Mouse (Mus musculus): ENCODE measurements around the gene Gm884. TPM values are rescaled to one million over a fixed set of nuclear protein-coding genes. Genes with fewer than 3 reads are reported as not detected.

The Gm884 gene
- polyA plus RNA-seq (2012; fragmentation: generic; extraction: Trizol) = not detected
- long read RNA-seq, experiment 1 = 0 reads
- long read RNA-seq, experiment 2 = 0 reads

DNA sequence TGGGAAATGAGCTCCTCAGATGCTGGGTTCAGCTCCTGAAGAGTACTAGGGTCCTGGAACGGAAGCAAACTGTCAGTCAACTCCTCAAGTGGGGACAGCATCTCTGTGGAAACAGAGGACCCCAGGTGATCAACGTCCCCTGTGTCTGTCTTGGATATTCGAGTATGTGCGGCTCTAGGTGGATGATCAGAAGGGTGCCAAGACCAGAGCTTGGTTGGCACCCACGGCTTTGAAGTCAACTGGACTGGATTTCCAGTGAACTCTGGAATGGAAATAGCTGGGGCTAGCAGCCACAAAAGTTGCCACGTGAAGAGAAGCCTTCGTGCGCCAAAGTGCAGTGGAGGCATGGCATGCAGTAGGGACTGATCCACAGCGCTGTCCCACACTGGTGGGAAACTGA, at the start of gene Gm884:
Gene Gm884 (minus strand): TSS at position 101 of the 400 bp plus-strand sequence.
- H3ac ChIP-seq (ENCODE audit: control insufficient read depth, insufficient read length, low read depth) = no peak within 1 kb of the TSS
- no peaks in the 10 kb centered on the region for H3K79me3 ChIP-seq (ENCODE audit: low read depth)
- no peak within 1 kb of the TSS for H3K4me3 ChIP-seq (ENCODE audit: insufficient read depth, poor library complexity, severe bottlenecking)
- H3K36me3 ChIP-seq (ENCODE audit: control insufficient read depth, insufficient read depth) = no peaks in the 10 kb centered on the region
- H3K79me2 ChIP-seq (ENCODE audit: control insufficient read depth, insufficient read depth) = no peaks in the 10 kb centered on the region
- TF ChIP-seq FOSL1 (IDR thresholded peaks at IDR 0.05; ENCODE audit: insufficient read depth, low read length, poor library complexity, severe bottlenecking) = no peak
- no peak for TF ChIP-seq CEBPB (IDR thresholded peaks at IDR 0.05; ENCODE audit: low read depth)
- no peak for TF ChIP-seq CTCF (IDR thresholded peaks at IDR 0.05; ENCODE audit: control insufficient read depth, insufficient read depth, insufficient read length)
- no peak for TF ChIP-seq MYOG (IDR thresholded peaks at IDR 0.05; ENCODE audit: control insufficient read depth, extremely low read depth, insufficient read length)
- no peak for TF ChIP-seq MAX (IDR thresholded peaks at IDR 0.05)
- no peak for TF ChIP-seq MYOD1 (IDR thresholded peaks at IDR 0.05; ENCODE audit: control insufficient read depth, insufficient read length, low read depth)
- TF ChIP-seq USF1 (IDR thresholded peaks at IDR 0.05; ENCODE audit: low read depth) = no peak
- H3K27me3 ChIP-seq (ENCODE audit: control insufficient read depth, insufficient read depth, insufficient read length) = peaks cover 7% of the 10 kb centered on the region

DNA sequence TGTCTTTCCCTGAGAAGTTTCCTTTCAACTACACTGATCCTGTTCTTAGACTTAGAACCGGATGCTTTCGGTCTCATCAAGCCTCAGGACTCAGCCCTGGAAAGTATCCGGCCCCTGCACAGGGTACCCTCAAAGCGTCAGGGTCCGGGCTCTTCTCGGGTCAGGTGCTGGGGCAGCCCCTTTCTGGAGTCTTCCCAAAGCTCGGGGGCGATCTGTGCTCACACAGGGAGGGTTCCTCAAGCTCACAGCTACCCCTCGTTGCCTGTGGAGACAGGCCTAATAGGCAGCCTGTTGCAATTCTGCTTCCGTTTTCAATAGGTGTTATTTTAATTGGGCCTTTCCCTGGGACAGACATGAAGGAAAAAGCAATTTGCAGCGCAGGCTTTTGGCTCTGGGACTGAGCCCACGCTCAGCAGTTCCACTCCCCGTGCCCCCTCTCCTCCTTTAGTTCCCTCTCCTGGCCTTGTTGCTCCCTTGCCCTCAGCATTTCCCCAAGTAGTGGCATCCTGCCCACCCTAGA, 46.0 kb upstream of the Gm884 start:
- Histone ChIP-seq H3K79me3 (ENCODE audit: low read depth) (no peaks in the 10 kb centered on the region), H3K36me3 (ENCODE audit: control insufficient read depth, insufficient read depth) (no peaks in the 10 kb centered on the region), H3K79me2 (ENCODE audit: control insufficient read depth, insufficient read depth) (no peaks in the 10 kb centered on the region), H3K4me3 (ENCODE audit: insufficient read depth, poor library complexity, severe bottlenecking) (no peak overlapping the region), H3ac (ENCODE audit: control insufficient read depth, insufficient read length, low read depth) (no peak overlapping the region), H3K27me3 (ENCODE audit: control insufficient read depth, insufficient read depth, insufficient read length) (peaks cover 37% of the 10 kb centered on the region)
- TF ChIP-seq CEBPB (IDR thresholded peaks at IDR 0.05; ENCODE audit: low read depth) = no peak
- no peak for TF ChIP-seq USF1 (IDR thresholded peaks at IDR 0.05; ENCODE audit: low read depth)
- TF ChIP-seq MYOG (IDR thresholded peaks at IDR 0.05; ENCODE audit: control insufficient read depth, extremely low read depth, insufficient read length) = no peak
- no peak for TF ChIP-seq MAX (IDR thresholded peaks at IDR 0.05)

DNA sequence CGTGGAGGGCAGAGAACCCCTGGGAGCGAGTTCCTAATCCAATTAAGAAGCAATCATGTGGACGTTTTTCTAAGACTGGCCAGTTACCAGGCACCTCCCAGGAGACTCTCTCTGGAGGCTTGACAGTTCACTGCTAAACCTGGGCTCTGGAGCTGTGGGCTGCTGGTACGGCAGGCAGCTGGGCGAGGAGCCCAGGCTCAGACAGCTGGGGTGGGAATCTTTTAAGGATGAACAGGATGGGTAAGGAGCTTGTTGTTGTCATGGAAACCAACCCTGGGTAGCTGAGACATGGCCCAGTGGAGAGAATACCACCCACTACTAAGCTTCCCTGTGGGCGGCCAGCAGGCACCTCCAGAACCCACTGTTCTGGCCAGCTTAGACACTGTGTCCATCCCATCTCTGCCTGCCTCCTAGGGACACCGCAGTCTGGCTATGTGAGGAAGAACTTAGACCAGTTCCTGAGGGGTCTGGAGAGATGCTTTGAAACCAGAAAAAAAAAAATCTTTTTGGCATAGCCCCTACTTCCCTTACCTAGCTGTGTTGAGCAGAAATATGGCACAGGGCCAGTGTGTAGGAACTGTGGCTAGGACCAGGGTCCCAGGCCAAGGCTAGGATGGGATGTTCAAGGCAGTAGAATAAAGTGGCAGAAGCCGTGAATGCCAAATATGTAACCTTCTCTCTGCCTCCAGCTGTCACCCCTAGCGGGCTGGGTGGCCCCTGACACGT, 45.4 kb upstream of the Gm884 start:
- no peak for TF ChIP-seq MYOD1 (IDR thresholded peaks at IDR 0.05; ENCODE audit: control insufficient read depth, insufficient read length, low read depth)
- TF ChIP-seq USF1 (IDR thresholded peaks at IDR 0.05; ENCODE audit: low read depth) = no peak
- TF ChIP-seq CEBPB (IDR thresholded peaks at IDR 0.05; ENCODE audit: low read depth) = no peak
- no peak for TF ChIP-seq CTCF (IDR thresholded peaks at IDR 0.05; ENCODE audit: control insufficient read depth, insufficient read depth, insufficient read length)
- Histone ChIP-seq H3ac (ENCODE audit: control insufficient read depth, insufficient read length, low read depth) (no peak overlapping the region), H3K36me3 (ENCODE audit: control insufficient read depth, insufficient read depth) (no peaks in the 10 kb centered on the region), H3K27me3 (ENCODE audit: control insufficient read depth, insufficient read depth, insufficient read length) (peaks cover 42% of the 10 kb centered on the region), H3K4me3 (ENCODE audit: insufficient read depth, poor library complexity, severe bottlenecking) (no peak overlapping the region), H3K79me3 (ENCODE audit: low read depth) (no peaks in the 10 kb centered on the region), H3K79me2 (ENCODE audit: control insufficient read depth, insufficient read depth) (no peaks in the 10 kb centered on the region)

DNA sequence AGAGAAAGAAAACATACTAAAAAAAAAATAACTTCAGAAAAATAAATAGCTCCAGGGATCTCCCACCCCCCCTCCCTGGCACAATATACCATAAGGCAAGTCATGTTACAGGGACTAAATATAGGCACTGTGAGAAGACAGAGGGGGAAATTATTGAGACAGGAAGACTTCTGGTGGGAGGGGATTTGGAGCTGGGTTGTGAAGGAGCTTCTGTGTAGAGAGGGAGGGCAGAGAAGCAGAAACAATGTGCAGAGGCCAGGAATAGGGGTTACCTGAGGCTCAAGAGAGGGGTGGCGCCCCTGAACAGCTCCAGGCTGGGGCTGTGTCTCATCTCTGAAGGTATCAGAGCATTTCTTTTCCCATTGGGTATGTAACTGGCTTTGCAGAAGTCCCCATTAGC, 44.8 kb upstream of the Gm884 start:
- Histone ChIP-seq H3K4me3 (ENCODE audit: insufficient read depth, poor library complexity, severe bottlenecking) (no peak overlapping the region), H3K79me3 (ENCODE audit: low read depth) (no peaks in the 10 kb centered on the region), H3ac (ENCODE audit: control insufficient read depth, insufficient read length, low read depth) (no peak overlapping the region), H3K36me3 (ENCODE audit: control insufficient read depth, insufficient read depth) (no peaks in the 10 kb centered on the region), H3K79me2 (ENCODE audit: control insufficient read depth, insufficient read depth) (no peaks in the 10 kb centered on the region), H3K27me3 (ENCODE audit: control insufficient read depth, insufficient read depth, insufficient read length) (peaks cover 42% of the 10 kb centered on the region)
- TF ChIP-seq MYOD1 (IDR thresholded peaks at IDR 0.05; ENCODE audit: control insufficient read depth, insufficient read length, low read depth) (no peak), USF1 (IDR thresholded peaks at IDR 0.05; ENCODE audit: low read depth) (no peak), MAX (IDR thresholded peaks at IDR 0.05) (no peak), CTCF (IDR thresholded peaks at IDR 0.05; ENCODE audit: control insufficient read depth, insufficient read depth, insufficient read length) (no peak), FOSL1 (IDR thresholded peaks at IDR 0.05; ENCODE audit: insufficient read depth, low read length, poor library complexity, severe bottlenecking) (no peak)

DNA sequence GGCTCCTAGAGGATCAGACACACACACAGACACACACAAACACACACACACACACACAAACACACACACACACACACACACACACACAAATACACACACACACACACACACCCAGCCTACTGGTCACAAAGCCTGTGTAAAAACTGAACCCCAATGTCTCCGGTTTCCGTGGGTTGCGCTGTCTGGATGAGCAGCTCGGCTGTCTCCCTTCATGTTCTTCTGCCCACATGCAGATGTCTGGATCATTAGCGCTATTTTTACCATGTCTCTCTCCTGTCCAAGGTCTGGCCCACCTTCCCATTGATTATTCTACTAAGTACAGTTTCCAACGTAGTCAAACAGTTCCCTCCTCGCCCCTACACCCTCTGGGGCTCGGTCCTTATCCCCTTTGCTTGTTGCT, 42.2 kb upstream of the Gm884 start:
- H3K4me3 ChIP-seq (ENCODE audit: insufficient read depth, poor library complexity, severe bottlenecking) = no peak overlapping the region
- no peaks in the 10 kb centered on the region for H3K79me3 ChIP-seq (ENCODE audit: low read depth)
- peaks cover 56% of the 10 kb centered on the region for H3K27me3 ChIP-seq (ENCODE audit: control insufficient read depth, insufficient read depth, insufficient read length)
- TF ChIP-seq FOSL1 (IDR thresholded peaks at IDR 0.05; ENCODE audit: insufficient read depth, low read length, poor library complexity, severe bottlenecking) (no peak), MAX (IDR thresholded peaks at IDR 0.05) (no peak), MYOD1 (IDR thresholded peaks at IDR 0.05; ENCODE audit: control insufficient read depth, insufficient read length, low read depth) (no peak), CEBPB (IDR thresholded peaks at IDR 0.05; ENCODE audit: low read depth) (no peak), USF1 (IDR thresholded peaks at IDR 0.05; ENCODE audit: low read depth) (no peak), MYOG (IDR thresholded peaks at IDR 0.05; ENCODE audit: control insufficient read depth, extremely low read depth, insufficient read length) (no peak), CTCF (IDR thresholded peaks at IDR 0.05; ENCODE audit: control insufficient read depth, insufficient read depth, insufficient read length) (no peak)
- H3K79me2 ChIP-seq (ENCODE audit: control insufficient read depth, insufficient read depth) = no peaks in the 10 kb centered on the region
- no peak overlapping the region for H3ac ChIP-seq (ENCODE audit: control insufficient read depth, insufficient read length, low read depth)
- H3K36me3 ChIP-seq (ENCODE audit: control insufficient read depth, insufficient read depth) = no peaks in the 10 kb centered on the region

DNA sequence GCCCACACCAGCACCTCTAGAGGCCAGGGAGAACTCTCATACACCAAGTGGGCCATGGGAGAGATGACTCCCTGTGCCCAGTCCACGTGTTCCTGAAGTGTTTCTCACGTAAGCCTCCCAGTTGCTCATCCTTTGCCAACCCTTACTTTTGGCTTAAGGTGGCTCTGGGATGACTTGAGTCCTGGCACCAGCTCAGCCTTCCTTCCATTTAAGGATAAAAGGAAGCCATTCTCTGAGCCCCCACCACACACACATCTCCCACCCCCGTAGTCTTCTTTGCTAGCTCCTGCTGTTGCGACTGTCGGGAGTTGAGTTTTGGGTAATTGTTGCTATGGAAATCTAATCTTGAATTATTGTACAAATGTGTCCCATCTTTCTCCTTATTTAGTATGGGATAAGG, 41.6 kb upstream of the Gm884 start:
- Histone ChIP-seq H3K36me3 (ENCODE audit: control insufficient read depth, insufficient read depth) (no peaks in the 10 kb centered on the region), H3K4me3 (ENCODE audit: insufficient read depth, poor library complexity, severe bottlenecking) (no peak overlapping the region), H3K27me3 (ENCODE audit: control insufficient read depth, insufficient read depth, insufficient read length) (peaks cover 59% of the 10 kb centered on the region), H3K79me2 (ENCODE audit: control insufficient read depth, insufficient read depth) (no peaks in the 10 kb centered on the region), H3K79me3 (ENCODE audit: low read depth) (no peaks in the 10 kb centered on the region), H3ac (ENCODE audit: control insufficient read depth, insufficient read length, low read depth) (no peak overlapping the region)
- TF ChIP-seq MAX (IDR thresholded peaks at IDR 0.05) = no peak
